Comparison of ENCODE assay signal across 8 mouse cellular contexts in genomic region chr8:83668010-83668916, GRCm38 (mm10). TPM values are rescaled to one million over a fixed set of nuclear protein-coding genes. Genes with fewer than 3 reads are reported as not detected.
A peak's percentile ranks its signal among the peaks of the same experiment; 100 is the strongest.
DNase-seq lines count a peak whose midpoint lies in the region; ATAC-seq and TF ChIP-seq lines count a peak whose summit lies in the region.

No protein-coding gene starts in this region.

- no peak for TF ChIP-seq POLR2A in kidney, adult 2 months (IDR thresholded peaks at IDR 0.05; ENCODE audit: low read depth, low read length)
- no peak for TF ChIP-seq POLR2A in testis, adult 2 months (IDR thresholded peaks at IDR 0.05; ENCODE audit: control insufficient read depth, low read depth, low read length)

- H3K9me3 ChIP-seq in forebrain, embryonic 10.5 days, result no peaks in the 10 kb centered on the region
- H3K9me3 ChIP-seq in hindbrain, embryonic 14.5 days (ENCODE audit: control insufficient read depth, low read length), result no peaks in the 10 kb centered on the region

- H3K4me3 ChIP-seq in kidney, adult 2 months (ENCODE audit: insufficient read depth, low read depth, low read length), result peak overlapping the region; percentile 7; the same call in 1 of the 2 replicates
- H3K4me3 ChIP-seq in forebrain, embryonic 10.5 days, result peak overlapping the region; percentile 47
- H3K4me3 ChIP-seq in hindbrain, embryonic 14.5 days (replicated peaks; ENCODE audit: low read length), result peak overlapping the region; percentile 25
- peak overlapping the region; percentile 59 for H3K4me3 ChIP-seq in testis, adult 2 months (ENCODE audit: control insufficient read depth, low read depth, low read length)

- peak; percentile 56 for ATAC-seq in hindbrain, embryonic 14.5 days (ENCODE audit: low FRiP score)

- H3K4me1 ChIP-seq in kidney, adult 2 months (ENCODE audit: control insufficient read depth, insufficient read depth, low read length), result peaks cover 12% of the 10 kb centered on the region
- peaks cover 56% of the 10 kb centered on the region for H3K4me1 ChIP-seq in forebrain, embryonic 10.5 days
- H3K4me1 ChIP-seq in hindbrain, embryonic 14.5 days (replicated peaks; ENCODE audit: control insufficient read depth, insufficient read depth, low read length), result peaks cover 19% of the 10 kb centered on the region
- peaks cover 20% of the 10 kb centered on the region for H3K4me1 ChIP-seq in testis, adult 2 months (ENCODE audit: control insufficient read depth, insufficient read depth, low read length)

- WGBS in kidney, adult 2 months, result 41% methylated on average over 80 of the region's 80 CpGs
- WGBS in forebrain, embryonic 10.5 days, result 23% methylated on average over 80 of the region's 80 CpGs
- WGBS in hindbrain, embryonic 14.5 days, result 23% methylated on average over 80 of the region's 80 CpGs

- H3K9ac ChIP-seq in hindbrain, embryonic 14.5 days, result peak overlapping the region; percentile 49

- DNase-seq in kidney, adult 2 months, result peak; percentile 43
- DNase-seq in kidney, adult 11 months, result no peak
- peak; percentile 55 for DNase-seq in brain, embryonic 18.5 days (ENCODE audit: low read depth, low spot score)
- peak; percentile 81 for DNase-seq in forebrain, embryonic 10.5 days (ENCODE audit: extremely low spot score, low spot score)
- peak; percentile 77 for DNase-seq in hindbrain, embryonic 14.5 days (ENCODE audit: low spot score)
- peak; percentile 66 for DNase-seq in liver
- peak; percentile 74 for DNase-seq in naive thymus-derived CD4-positive, alpha-beta T cell, adult 2 months (ENCODE audit: low read depth)

- peak; percentile 62 for TF ChIP-seq CTCF in kidney, adult 2 months (conservative IDR thresholded peaks at IDR 0.05; ENCODE audit: insufficient read depth, insufficient read length, low read depth, low read length)
- TF ChIP-seq CTCF in testis, adult 2 months (IDR thresholded peaks at IDR 0.05; ENCODE audit: control insufficient read depth, insufficient read depth, insufficient replicate concordance, low read depth, low read length), result peak; percentile 56; the same call in 1 of the 2 replicates

- H3K4me2 ChIP-seq in hindbrain, embryonic 14.5 days (replicated peaks), result peak overlapping the region; percentile 51

- H3K27ac ChIP-seq in kidney, adult 2 months (ENCODE audit: insufficient read depth, low read depth, low read length), result no peak overlapping the region
- peak overlapping the region; percentile 71 for H3K27ac ChIP-seq in forebrain, embryonic 10.5 days
- H3K27ac ChIP-seq in hindbrain, embryonic 14.5 days, result peak overlapping the region; percentile 6; the same call in 1 of the 2 replicates
- no peak overlapping the region for H3K27ac ChIP-seq in testis, adult 2 months (ENCODE audit: control insufficient read depth, insufficient read depth, low read depth, low read length)

- no peaks in the 10 kb centered on the region for H3K27me3 ChIP-seq in kidney, adult 2 months (replicated peaks; ENCODE audit: control insufficient read depth, insufficient read depth, low read length)
- peaks cover 31% of the 10 kb centered on the region for H3K27me3 ChIP-seq in forebrain, embryonic 10.5 days (ENCODE audit: poor library complexity, severe bottlenecking)
- H3K27me3 ChIP-seq in hindbrain, embryonic 14.5 days (ENCODE audit: control insufficient read depth, insufficient read depth, low read length), result no peaks in the 10 kb centered on the region; the same call in 1 of the 2 replicates
- H3K27me3 ChIP-seq in testis, adult 2 months (ENCODE audit: control insufficient read depth, insufficient read depth, low read length), result no peaks in the 10 kb centered on the region

- 0 out of 2 replicates have a peak, but pooled peaks cover 3% of the 10 kb centered on the region for H3K36me3 ChIP-seq in kidney, adult 2 months (ENCODE audit: control insufficient read depth, insufficient read depth, low read length)
- H3K36me3 ChIP-seq in forebrain, embryonic 10.5 days (replicated peaks), result peaks cover 62% of the 10 kb centered on the region
- peaks cover 50% of the 10 kb centered on the region for H3K36me3 ChIP-seq in hindbrain, embryonic 14.5 days (replicated peaks; ENCODE audit: control insufficient read depth, insufficient read depth)
- H3K36me3 ChIP-seq in testis, adult 2 months (ENCODE audit: control insufficient read depth, insufficient read depth, low read length), result no peaks in the 10 kb centered on the region

RNA-seq across cellular contexts. Expression of gene Ptger1, which starts 1.8 kb away (rescaled TPM):
- polyA plus RNA-seq in kidney, adult 2 months (2012; rRNA removed), result 21.8 and 23.3 TPM in 2 replicates
- polyA plus RNA-seq in forebrain, embryonic 10.5 days (2016; fragmentation: Nextera tagmentation; extraction: Ambion mirVana), result 0.37 and 0.52 TPM in 2 replicates
- polyA plus RNA-seq in hindbrain, embryonic 14.5 days (2014; fragmentation: Nextera tagmentation; extraction: Ambion mirVana), result 1.8 and 1.9 TPM in 2 replicates
- polyA plus RNA-seq in testis, adult 2 months (2012; rRNA removed), result 0.51 and 0.59 TPM in 2 replicates

RNA-seq across cellular contexts. Expression of gene Gipc1, which starts 15.8 kb away (rescaled TPM):
- polyA plus RNA-seq in kidney, adult 2 months (2012; rRNA removed), result 57.6 and 66.6 TPM in 2 replicates
- 220 and 227 TPM in 2 replicates for polyA plus RNA-seq in forebrain, embryonic 10.5 days (2016; fragmentation: Nextera tagmentation; extraction: Ambion mirVana)
- 102 and 119 TPM in 2 replicates for polyA plus RNA-seq in hindbrain, embryonic 14.5 days (2014; fragmentation: Nextera tagmentation; extraction: Ambion mirVana)
- 12.1 and 12.2 TPM in 2 replicates for polyA plus RNA-seq in testis, adult 2 months (2012; rRNA removed)

RNA-seq across cellular contexts. Expression of gene Pkn1, which starts 30.7 kb away (rescaled TPM):
- polyA plus RNA-seq in kidney, adult 2 months (2012; rRNA removed), result 81.9 and 98.1 TPM in 2 replicates
- 29.0 and 29.3 TPM in 2 replicates for polyA plus RNA-seq in forebrain, embryonic 10.5 days (2016; fragmentation: Nextera tagmentation; extraction: Ambion mirVana)
- polyA plus RNA-seq in hindbrain, embryonic 14.5 days (2014; fragmentation: Nextera tagmentation; extraction: Ambion mirVana), result 30.2 and 30.4 TPM in 2 replicates
- 13.3 and 16.6 TPM in 2 replicates for polyA plus RNA-seq in testis, adult 2 months (2012; rRNA removed)

RNA-seq across cellular contexts. Expression of gene Ddx39, which starts 46.7 kb away (rescaled TPM):
- polyA plus RNA-seq in kidney, adult 2 months (2012; rRNA removed), result 25.1 and 28.7 TPM in 2 replicates
- 364 and 371 TPM in 2 replicates for polyA plus RNA-seq in forebrain, embryonic 10.5 days (2016; fragmentation: Nextera tagmentation; extraction: Ambion mirVana)
- polyA plus RNA-seq in hindbrain, embryonic 14.5 days (2014; fragmentation: Nextera tagmentation; extraction: Ambion mirVana), result 85.6 and 87.4 TPM in 2 replicates
- polyA plus RNA-seq in testis, adult 2 months (2012; rRNA removed), result 101 and 105 TPM in 2 replicates

Comparison
In these comparisons a context has a peak if more than half of its experiments do, and no peak if none do; other contexts are left out.
1. H3K27ac ChIP-seq: peak in forebrain, embryonic 10.5 days (single experiment) and hindbrain, embryonic 14.5 days (single experiment); none in kidney, adult 2 months (single experiment) and testis, adult 2 months (single experiment).
2. H3K4me3 ChIP-seq: peak in every context shown above with its lines; median percentile 59 in testis, adult 2 months; 47 in forebrain, embryonic 10.5 days; 25 in hindbrain, embryonic 14.5 days; 7 in kidney, adult 2 months.